Mouse (Mus musculus) kidney, adult 2 months (tissue): ENCODE data around the gene Tor1a.

Experiments used
- CTCF ChIP-seq: fragments of 200-500 bp; conservative IDR thresholded peaks from 2 replicates; pipeline ENCODE4 v1.5.1; 2011; ENCODE audit warnings: low read depth, mild to moderate bottlenecking, control low read depth, low read length, moderate library complexity, mixed read lengths; ENCODE audit not compliant: insufficient read depth, insufficient read length
- POLR2A ChIP-seq: fragments of 200-500 bp; IDR thresholded peaks from one replicate; pipeline ENCODE4 v1.6.1; 2011; ENCODE audit warnings: low read depth, low read length, control low read depth

DNA sequence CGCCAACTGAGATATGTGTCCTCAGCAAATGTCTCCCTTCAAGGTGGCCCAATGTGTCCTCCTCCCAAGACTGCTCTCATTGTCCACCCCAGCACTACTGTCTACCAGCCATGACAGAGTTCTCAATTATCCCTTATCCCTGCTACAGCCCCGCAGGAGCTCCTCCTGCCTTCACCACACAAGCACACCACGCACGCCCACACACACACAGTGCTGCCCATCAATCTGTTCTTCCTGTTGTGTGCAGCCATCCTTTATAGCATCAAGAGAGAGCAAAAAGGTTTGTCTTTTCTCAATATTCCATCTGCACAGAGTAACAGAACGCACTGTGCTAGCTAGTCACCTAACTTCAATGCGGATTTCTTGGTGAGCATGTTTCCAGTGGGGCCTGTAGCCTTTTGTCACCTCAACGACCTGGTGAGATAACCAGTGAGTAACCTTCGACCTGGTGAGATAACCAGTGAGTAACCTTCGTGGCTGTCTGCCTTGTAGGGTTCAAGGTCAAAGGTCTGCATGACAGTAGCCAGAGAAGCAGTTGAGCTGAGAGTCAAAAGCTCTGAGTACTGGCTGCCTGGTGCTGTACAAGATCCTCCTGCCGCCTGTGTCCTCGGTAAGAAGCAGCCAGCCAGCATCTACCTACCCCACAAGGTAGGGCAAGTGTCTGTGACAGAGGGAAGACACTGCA, 5.0 kb downstream of the Tor1a start:
- TF ChIP-seq CTCF: no peak
- TF ChIP-seq POLR2A: no peak
